ENCODE assay signal across 18 mouse cellular contexts in the genomic region with DNA sequence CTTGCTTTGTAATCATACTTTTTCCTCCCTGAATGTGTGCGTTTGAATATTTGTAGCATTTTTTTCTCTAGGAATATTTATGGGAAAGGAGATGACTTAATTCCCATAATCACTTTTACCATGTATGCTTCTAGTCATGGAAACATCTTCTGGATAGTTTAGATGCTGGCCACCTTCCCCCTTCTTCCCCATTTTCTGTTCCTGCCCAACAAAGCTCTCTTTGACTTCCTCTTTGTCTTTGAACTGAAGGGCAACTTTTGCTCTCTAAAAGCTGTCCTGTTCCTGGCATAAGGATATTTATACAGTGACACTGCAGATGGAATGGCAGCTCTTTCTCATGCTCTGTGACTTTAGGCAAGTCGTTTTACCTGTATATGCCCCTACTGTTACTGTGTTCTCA.
"Had no signal": no experiment of that assay in that cellular context is flagged by ENCODE, and none has a peak within 500 bp of the region (broad histone marks: within the 10 kb centered on the region; RNA-seq: fewer than 3 reads in every experiment).

No protein-coding gene starts in this region.

- H3K27me3 ChIP-seq: midbrain, embryonic 12.5 days; neural tube, embryonic 13.5 days; neural tube, embryonic 15.5 days had no signal

- H3K9ac ChIP-seq: liver, embryonic 14.5 days; lung, embryonic 14.5 days; midbrain, embryonic 12.5 days; neural tube, embryonic 13.5 days; neural tube, embryonic 15.5 days had no signal

- H3K4me1 ChIP-seq: midbrain, embryonic 10.5 days; midbrain, embryonic 12.5 days; neural tube, embryonic 13.5 days; neural tube, embryonic 15.5 days had no signal

- DNase-seq: lung, adult 18-20 months; lung, embryonic 14.5 days; midbrain, embryonic 14.5 days; retina, postnatal 1 day; right cerebral cortex, adult 18-20 months; right cerebral cortex, postnatal 25 days; right cerebral cortex, postnatal 4 days; spleen, adult 18-20 months; thymus, adult 2 months; thymus, postnatal 25 days; thymus, postnatal 4 days had no signal

- H3K4me3 ChIP-seq: midbrain, embryonic 10.5 days; midbrain, embryonic 12.5 days; myocyte; neural tube, embryonic 13.5 days; neural tube, embryonic 15.5 days had no signal

- H3K9me3 ChIP-seq: midbrain, embryonic 10.5 days; midbrain, embryonic 12.5 days; neural tube, embryonic 13.5 days; neural tube, embryonic 15.5 days had no signal

- H3K36me3 ChIP-seq: midbrain, embryonic 10.5 days; midbrain, embryonic 12.5 days; neural tube, embryonic 13.5 days; neural tube, embryonic 15.5 days had no signal

- ATAC-seq: midbrain, embryonic 16.5 days had no signal

- H3K27ac ChIP-seq: liver, embryonic 14.5 days; midbrain, embryonic 10.5 days; midbrain, embryonic 12.5 days; neural tube, embryonic 13.5 days; neural tube, embryonic 15.5 days had no signal
